ENCODE assay signal across 23 mouse cellular contexts in the genomic region with DNA sequence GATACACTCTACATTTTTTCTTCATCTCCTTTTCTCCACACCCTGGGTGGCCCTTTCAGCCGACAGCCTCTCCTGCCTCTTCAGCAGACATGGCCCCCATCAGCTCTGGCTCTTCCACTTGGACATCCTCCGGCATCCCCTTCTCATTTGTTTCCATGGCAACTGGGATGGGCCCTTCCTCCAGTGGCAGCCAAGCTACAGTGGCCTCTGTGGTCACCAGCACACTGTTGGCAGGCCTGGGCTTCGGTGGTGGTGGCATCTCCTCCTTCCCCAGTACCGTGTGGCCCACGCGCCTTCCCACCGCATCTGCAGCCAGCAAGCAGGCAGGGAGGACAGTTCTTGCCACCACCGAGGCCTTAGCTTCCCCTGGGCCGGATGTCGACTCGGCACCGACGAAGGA.
A peak's percentile ranks its signal among the peaks of the same experiment; 100 is the strongest.
DNase-seq lines count a peak whose midpoint lies in the region; ATAC-seq lines count a peak whose summit lies in the region.
"Had no signal": no experiment of that assay in that cellular context is flagged by ENCODE, and none has a peak within 500 bp of the region (broad histone marks: within the 10 kb centered on the region; RNA-seq: fewer than 3 reads in every experiment).

No protein-coding gene starts in this region.

- H3K4me1 ChIP-seq in midbrain, embryonic 11.5 days (ENCODE audit: control insufficient read depth, insufficient read depth, low read length) = 0 out of 2 replicates have a peak, but pooled peaks cover 3% of the 10 kb centered on the region
- H3K4me1 ChIP-seq in midbrain, embryonic 10.5 days = peaks cover 6% of the 10 kb centered on the region; the same call in 1 of the 2 replicates
- H3K4me1 ChIP-seq in forebrain, embryonic 16.5 days (replicated peaks; ENCODE audit: control insufficient read depth, insufficient read depth, low read length) = peaks cover 2% of the 10 kb centered on the region; the same call in 1 of the 2 replicates
- no peaks in the 10 kb centered on the region for H3K4me1 ChIP-seq in midbrain, embryonic 14.5 days (ENCODE audit: control insufficient read depth, insufficient read depth, low read length)
- H3K4me1 ChIP-seq: liver, embryonic 12.5 days; stomach, embryonic 15.5 days had no signal

- no peak overlapping the region for H3K9ac ChIP-seq in midbrain, embryonic 11.5 days (ENCODE audit: low read length)
- no peak overlapping the region for H3K9ac ChIP-seq in forebrain, embryonic 16.5 days (replicated peaks; ENCODE audit: low read depth, low read length)
- no peak overlapping the region for H3K9ac ChIP-seq in midbrain, embryonic 14.5 days (replicated peaks; ENCODE audit: low read length)
- H3K9ac ChIP-seq: limb, embryonic 12.5 days; liver, embryonic 12.5 days; lung, embryonic 14.5 days; stomach, embryonic 15.5 days had no signal

- no peaks in the 10 kb centered on the region for H3K9me3 ChIP-seq in midbrain, embryonic 11.5 days (ENCODE audit: control insufficient read depth, low read length)
- no peaks in the 10 kb centered on the region for H3K9me3 ChIP-seq in midbrain, embryonic 10.5 days (replicated peaks)
- H3K9me3 ChIP-seq in forebrain, embryonic 16.5 days (ENCODE audit: control insufficient read depth, low read length) = no peaks in the 10 kb centered on the region
- H3K9me3 ChIP-seq in midbrain, embryonic 14.5 days (ENCODE audit: control insufficient read depth, low read length) = no peaks in the 10 kb centered on the region
- H3K9me3 ChIP-seq: limb, embryonic 12.5 days; liver, embryonic 12.5 days; stomach, embryonic 15.5 days had no signal

- no peak overlapping the region for H3K4me3 ChIP-seq in midbrain, embryonic 11.5 days (ENCODE audit: low read depth, low read length)
- H3K4me3 ChIP-seq in midbrain, embryonic 10.5 days = no peak overlapping the region
- no peak overlapping the region for H3K4me3 ChIP-seq in forebrain, embryonic 16.5 days (replicated peaks; ENCODE audit: low read length)
- H3K4me3 ChIP-seq in midbrain, embryonic 14.5 days (replicated peaks; ENCODE audit: low read depth, low read length) = no peak overlapping the region
- H3K4me3 ChIP-seq: layer of hippocampus, adult 2 months; limb, embryonic 12.5 days; liver, embryonic 12.5 days; myocyte; stomach, embryonic 15.5 days had no signal

- H3K27me3 ChIP-seq in midbrain, embryonic 11.5 days (ENCODE audit: control insufficient read depth, insufficient read depth, low read length) = peaks cover 3% of the 10 kb centered on the region; the same call in 1 of the 2 replicates
- H3K27me3 ChIP-seq in midbrain, embryonic 10.5 days (ENCODE audit: low read depth, poor library complexity, severe bottlenecking) = peaks cover 9% of the 10 kb centered on the region; the same call in 1 of the 2 replicates
- no peaks in the 10 kb centered on the region for H3K27me3 ChIP-seq in forebrain, embryonic 16.5 days (replicated peaks; ENCODE audit: control insufficient read depth, insufficient read depth, low read length)
- no peaks in the 10 kb centered on the region for H3K27me3 ChIP-seq in midbrain, embryonic 14.5 days (ENCODE audit: control insufficient read depth, insufficient read depth, low read length)
- H3K27me3 ChIP-seq: limb, embryonic 12.5 days; liver, embryonic 12.5 days; Patski; stomach, embryonic 15.5 days had no signal

- WGBS in midbrain, embryonic 11.5 days = 84% methylated on average over 13 of the region's 13 CpGs
- 86% methylated on average over 13 of the region's 13 CpGs for WGBS in midbrain, embryonic 10.5 days
- WGBS in forebrain, embryonic 16.5 days = 76% methylated on average over 13 of the region's 13 CpGs
- WGBS in midbrain, embryonic 14.5 days = 79% methylated on average over 13 of the region's 13 CpGs

- H3K36me3 ChIP-seq in midbrain, embryonic 11.5 days (ENCODE audit: control insufficient read depth, insufficient read depth, low read length) = 0 out of 2 replicates have a peak, but pooled peaks cover 2% of the 10 kb centered on the region
- H3K36me3 ChIP-seq in midbrain, embryonic 10.5 days = 0 out of 2 replicates have a peak, but pooled peaks cover under 1% of the 10 kb centered on the region
- no peaks in the 10 kb centered on the region for H3K36me3 ChIP-seq in forebrain, embryonic 16.5 days (ENCODE audit: control insufficient read depth, insufficient read depth)
- H3K36me3 ChIP-seq in midbrain, embryonic 14.5 days (ENCODE audit: control insufficient read depth, insufficient read depth, low read length) = no peaks in the 10 kb centered on the region
- H3K36me3 ChIP-seq: liver, embryonic 12.5 days; stomach, embryonic 15.5 days had no signal

- peak; percentile 28; the same call in 1 of the 2 replicates for ATAC-seq in midbrain, embryonic 11.5 days (ENCODE audit: low FRiP score)
- 0 out of 2 replicates have a peak, but pooled peaks have one; percentile 15 for ATAC-seq in forebrain, embryonic 16.5 days
- no peak for ATAC-seq in midbrain, embryonic 14.5 days (ENCODE audit: low FRiP score, low TSS enrichment)
- no peak for ATAC-seq in erythroblast, adult 5-6 weeks (replicated peaks; ENCODE audit: low FRiP score, poor library complexity, severe bottlenecking)
- ATAC-seq: CD4-positive, CD25-positive, alpha-beta regulatory T cell, adult 4 months; intestine, postnatal 0 days; liver, embryonic 12.5 days; Patski had no signal

- peak; percentile 18 to 22 for DNase-seq in cerebellum, postnatal 14 days
- DNase-seq in cerebellum, adult 8-10 months = no peak
- DNase-seq in midbrain, embryonic 11.5 days (ENCODE audit: low spot score, missing footprints) = peak; percentile 44
- no peak for DNase-seq in midbrain, embryonic 10.5 days (ENCODE audit: low spot score)
- peak; percentile 29 for DNase-seq in midbrain, embryonic 14.5 days
- no peak for DNase-seq in heart, adult 18-20 months
- DNase-seq: adrenal gland, adult 8-10 months; cerebellum, postnatal 36 days; gastrocnemius, postnatal 25 days; layer of hippocampus, postnatal 36 days; lung, embryonic 14.5 days; lung, postnatal 36 days had no signal

- no peak overlapping the region for H3K27ac ChIP-seq in midbrain, embryonic 11.5 days (ENCODE audit: low read depth, low read length)
- no peak overlapping the region for H3K27ac ChIP-seq in midbrain, embryonic 10.5 days (replicated peaks)
- H3K27ac ChIP-seq in forebrain, embryonic 16.5 days (ENCODE audit: low read length) = no peak overlapping the region
- H3K27ac ChIP-seq in midbrain, embryonic 14.5 days (replicated peaks; ENCODE audit: low read depth, low read length) = no peak overlapping the region
- H3K27ac ChIP-seq: kidney, postnatal 0 days; layer of hippocampus, adult 2 months; limb, embryonic 12.5 days; liver, embryonic 12.5 days; stomach, embryonic 15.5 days had no signal

- no peak overlapping the region for H3K4me2 ChIP-seq in midbrain, embryonic 11.5 days
- no peak overlapping the region for H3K4me2 ChIP-seq in forebrain, embryonic 16.5 days (ENCODE audit: low read length)
- no peak overlapping the region for H3K4me2 ChIP-seq in midbrain, embryonic 14.5 days (ENCODE audit: low read length)
- H3K4me2 ChIP-seq: limb, embryonic 12.5 days; liver, embryonic 12.5 days; lung, embryonic 14.5 days; stomach, embryonic 15.5 days had no signal

Comparison
In these comparisons a context has a peak if more than half of its experiments do, and no peak if none do; other contexts are left out.
1. DNase-seq: peak in cerebellum, postnatal 14 days (2 of 2), midbrain, embryonic 11.5 days (single experiment) and midbrain, embryonic 14.5 days (single experiment); none in cerebellum, adult 8-10 months (single experiment), midbrain, embryonic 10.5 days (single experiment) and heart, adult 18-20 months (0 of 2).
2. ATAC-seq: peak in midbrain, embryonic 11.5 days (single experiment) and forebrain, embryonic 16.5 days (single experiment); none in midbrain, embryonic 14.5 days (single experiment) and erythroblast, adult 5-6 weeks (single experiment).